Mouse (Mus musculus) C2C12 (cell line): ENCODE results near the gene Cd200.

Source experiments
- CTCF ChIP-seq: IDR thresholded peaks from one replicate; pipeline ENCODE4 v1.5.1; 2011; ENCODE audit not compliant: control insufficient read depth, insufficient read depth, insufficient read length
- MYOD1 ChIP-seq: IDR thresholded peaks from one replicate; pipeline ENCODE4 v1.6.1; 2011; ENCODE audit warnings: low read depth; ENCODE audit not compliant: control insufficient read depth, insufficient read length
- USF1 ChIP-seq: IDR thresholded peaks from one replicate; pipeline ENCODE4 v1.6.1; 2011; ENCODE audit warnings: low read depth, mild to moderate bottlenecking, control low read depth, moderate library complexity

DNA sequence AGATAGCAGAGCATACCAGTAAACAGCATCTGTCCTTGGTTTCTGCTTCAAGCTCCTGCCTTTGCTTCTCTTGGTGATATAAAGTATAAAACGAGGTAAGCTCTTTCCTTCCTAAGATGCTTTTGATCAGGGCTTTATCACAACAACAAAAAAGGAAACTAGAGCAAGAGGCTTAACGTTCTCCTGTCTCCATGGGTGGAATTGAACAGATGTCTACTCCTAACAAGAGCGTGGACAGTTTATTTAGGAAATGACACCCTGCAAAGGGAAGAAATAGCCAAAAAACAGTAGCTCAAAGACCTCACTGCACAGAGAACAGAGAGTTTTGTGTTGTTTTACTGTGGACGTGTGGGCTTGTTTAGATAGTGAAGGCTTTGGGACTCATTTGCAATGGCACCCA, 58.1 kb downstream of the Cd200 start:
- no peak for TF ChIP-seq CTCF
- TF ChIP-seq USF1 = no peak
- TF ChIP-seq MYOD1 = no peak
